10 mouse cellular contexts compared by ENCODE assay signal in genomic region chr7:135487423-135487822, GRCm38 (mm10). TPM values are rescaled to one million over a fixed set of nuclear protein-coding genes. Genes with fewer than 3 reads are reported as not detected.
DNase-seq lines count a peak whose midpoint lies in the region; ATAC-seq and TF ChIP-seq lines count a peak whose summit lies in the region.
"Had no signal": no experiment of that assay in that cellular context is flagged by ENCODE, and none has a peak within 500 bp of the region (broad histone marks: within the 10 kb centered on the region; RNA-seq: fewer than 3 reads in every experiment).

No protein-coding gene starts in this region.

- peaks cover 15% of the 10 kb centered on the region for H3K4me1 ChIP-seq in midbrain, embryonic 11.5 days (ENCODE audit: control insufficient read depth, insufficient read depth, low read length)
- peaks cover 30% of the 10 kb centered on the region for H3K4me1 ChIP-seq in midbrain, embryonic 13.5 days (replicated peaks)
- no peaks in the 10 kb centered on the region for H3K4me1 ChIP-seq in bone marrow, adult 2 months (ENCODE audit: control insufficient read depth, insufficient read depth, low read length)
- H3K4me1 ChIP-seq in embryonic facial prominence, embryonic 11.5 days (ENCODE audit: control insufficient read depth, insufficient read depth, low read length), result no peaks in the 10 kb centered on the region
- peaks cover 15% of the 10 kb centered on the region for H3K4me1 ChIP-seq in hindbrain, embryonic 12.5 days
- H3K4me1 ChIP-seq in limb, embryonic 14.5 days (ENCODE audit: control insufficient read depth, insufficient read depth, low read length), result peaks cover 4% of the 10 kb centered on the region; the same call in 1 of the 2 replicates

- H3K27me3 ChIP-seq in midbrain, embryonic 11.5 days (ENCODE audit: control insufficient read depth, insufficient read depth, low read length), result peaks cover 17% of the 10 kb centered on the region
- H3K27me3 ChIP-seq in midbrain, embryonic 13.5 days, result peaks cover 40% of the 10 kb centered on the region
- no peaks in the 10 kb centered on the region for H3K27me3 ChIP-seq in embryonic facial prominence, embryonic 11.5 days (ENCODE audit: control insufficient read depth, insufficient read depth, low read length)
- H3K27me3 ChIP-seq in hindbrain, embryonic 12.5 days, result peaks cover 28% of the 10 kb centered on the region
- H3K27me3 ChIP-seq in limb, embryonic 14.5 days (ENCODE audit: control insufficient read depth, insufficient read depth, low read length), result no peaks in the 10 kb centered on the region

- no peaks in the 10 kb centered on the region for H3K36me3 ChIP-seq in midbrain, embryonic 11.5 days (ENCODE audit: control insufficient read depth, insufficient read depth, low read length)
- no peaks in the 10 kb centered on the region for H3K36me3 ChIP-seq in midbrain, embryonic 13.5 days
- no peaks in the 10 kb centered on the region for H3K36me3 ChIP-seq in embryonic facial prominence, embryonic 11.5 days (replicated peaks; ENCODE audit: control insufficient read depth, insufficient read depth, low read depth, low read length)
- H3K36me3 ChIP-seq in hindbrain, embryonic 12.5 days, result no peaks in the 10 kb centered on the region
- no peaks in the 10 kb centered on the region for H3K36me3 ChIP-seq in limb, embryonic 14.5 days (ENCODE audit: control insufficient read depth, insufficient read depth, low read length)
- H3K36me3 ChIP-seq: midbrain, embryonic 12.5 days had no signal

- TF ChIP-seq CTCF in bone marrow, adult 2 months (IDR thresholded peaks at IDR 0.05; ENCODE audit: control insufficient read depth, insufficient read depth, low read length), result peak; percentile 79

- no peak for TF ChIP-seq POLR2A in bone marrow, adult 2 months (IDR thresholded peaks at IDR 0.05; ENCODE audit: borderline replicate concordance, control insufficient read depth, low read depth, low read length)
- no peak for TF ChIP-seq POLR2A in limb, embryonic 14.5 days (IDR thresholded peaks at IDR 0.05; ENCODE audit: borderline replicate concordance, extremely low read depth, insufficient read depth, insufficient read length)

- H3K4me3 ChIP-seq in midbrain, embryonic 11.5 days (ENCODE audit: low read depth, low read length), result no peak overlapping the region
- no peak overlapping the region for H3K4me3 ChIP-seq in midbrain, embryonic 13.5 days (replicated peaks)
- H3K4me3 ChIP-seq in bone marrow, adult 2 months (replicated peaks; ENCODE audit: control insufficient read depth, low read depth, low read length), result no peak overlapping the region
- H3K4me3 ChIP-seq in embryonic facial prominence, embryonic 11.5 days (ENCODE audit: low read depth, low read length), result no peak overlapping the region
- no peak overlapping the region for H3K4me3 ChIP-seq in hindbrain, embryonic 12.5 days
- H3K4me3 ChIP-seq in limb, embryonic 14.5 days (replicated peaks; ENCODE audit: low read length), result no peak overlapping the region
- H3K4me3 ChIP-seq: erythroblast, embryonic 14.5 days; midbrain, embryonic 12.5 days had no signal

- H3K27ac ChIP-seq in midbrain, embryonic 11.5 days (ENCODE audit: low read depth, low read length), result no peak overlapping the region
- H3K27ac ChIP-seq in midbrain, embryonic 13.5 days, result no peak overlapping the region
- H3K27ac ChIP-seq in bone marrow, adult 2 months (ENCODE audit: control insufficient read depth, insufficient read depth, low read depth, low read length, poor library complexity), result no peak overlapping the region
- no peak overlapping the region for H3K27ac ChIP-seq in embryonic facial prominence, embryonic 11.5 days (replicated peaks; ENCODE audit: low read depth, low read length)
- H3K27ac ChIP-seq in hindbrain, embryonic 12.5 days, result no peak overlapping the region
- H3K27ac ChIP-seq in limb, embryonic 14.5 days (replicated peaks; ENCODE audit: low read depth, low read length), result no peak overlapping the region
- H3K27ac ChIP-seq: midbrain, embryonic 12.5 days had no signal

- H3K9ac ChIP-seq in midbrain, embryonic 11.5 days (ENCODE audit: low read length), result no peak overlapping the region
- H3K9ac ChIP-seq in midbrain, embryonic 13.5 days (replicated peaks), result no peak overlapping the region
- H3K9ac ChIP-seq in embryonic facial prominence, embryonic 11.5 days (replicated peaks; ENCODE audit: low read length), result no peak overlapping the region
- H3K9ac ChIP-seq in hindbrain, embryonic 12.5 days, result no peak overlapping the region
- H3K9ac ChIP-seq in limb, embryonic 14.5 days (ENCODE audit: low read depth, low read length, severe bottlenecking), result no peak overlapping the region
- H3K9ac ChIP-seq: midbrain, embryonic 12.5 days had no signal

- H3K9me3 ChIP-seq in midbrain, embryonic 11.5 days (ENCODE audit: control insufficient read depth, low read length), result no peaks in the 10 kb centered on the region
- 0 out of 2 replicates have a peak, but pooled peaks cover 6% of the 10 kb centered on the region for H3K9me3 ChIP-seq in midbrain, embryonic 13.5 days
- H3K9me3 ChIP-seq in embryonic facial prominence, embryonic 11.5 days (replicated peaks; ENCODE audit: control insufficient read depth, low read length), result no peaks in the 10 kb centered on the region
- no peaks in the 10 kb centered on the region for H3K9me3 ChIP-seq in hindbrain, embryonic 12.5 days (replicated peaks)
- no peaks in the 10 kb centered on the region for H3K9me3 ChIP-seq in limb, embryonic 14.5 days (ENCODE audit: control insufficient read depth, low read length)
- H3K9me3 ChIP-seq: midbrain, embryonic 12.5 days had no signal

- H3K4me2 ChIP-seq in midbrain, embryonic 11.5 days, result no peak overlapping the region
- no peak overlapping the region for H3K4me2 ChIP-seq in midbrain, embryonic 13.5 days (replicated peaks)
- H3K4me2 ChIP-seq in embryonic facial prominence, embryonic 11.5 days (ENCODE audit: low read depth, low read length), result no peak overlapping the region
- no peak overlapping the region for H3K4me2 ChIP-seq in hindbrain, embryonic 12.5 days (replicated peaks)
- no peak overlapping the region for H3K4me2 ChIP-seq in limb, embryonic 14.5 days (replicated peaks; ENCODE audit: low read depth, low read length, severe bottlenecking)
- H3K4me2 ChIP-seq: midbrain, embryonic 12.5 days had no signal

- peak; percentile 99 for DNase-seq in midbrain, embryonic 11.5 days (ENCODE audit: low spot score, missing footprints)
- peak; percentile 88 for DNase-seq in embryonic facial prominence, embryonic 11.5 days (ENCODE audit: low spot score)
- DNase-seq in limb, embryonic 14.5 days (ENCODE audit: low spot score), result peak; percentile 63
- DNase-seq in thymus, postnatal 0 days (ENCODE audit: low spot score), result peak; percentile 65

- ATAC-seq in midbrain, embryonic 11.5 days (ENCODE audit: low FRiP score), result 0 out of 2 replicates have a peak, but pooled peaks have one; percentile 14
- ATAC-seq in midbrain, embryonic 13.5 days, result no peak; the same call in 1 of the 2 replicates
- ATAC-seq in embryonic facial prominence, embryonic 11.5 days (replicated peaks; ENCODE audit: insufficient number of reproducible peaks, low FRiP score, low TSS enrichment, low read depth), result no peak
- ATAC-seq in hindbrain, embryonic 12.5 days (ENCODE audit: low FRiP score), result 0 out of 2 replicates have a peak, but pooled peaks have one; percentile 33
- 0 out of 2 replicates have a peak, but pooled peaks have one; percentile 35 for ATAC-seq in limb, embryonic 14.5 days (ENCODE audit: low FRiP score, low read depth)
- peak; percentile 32; the same call in 1 of the 2 replicates for ATAC-seq in neutrophil, adult 5-6 weeks (ENCODE audit: extremely low read depth, insufficient number of reproducible peaks, low FRiP score, poor library complexity, severe bottlenecking)

- WGBS in midbrain, embryonic 11.5 days, result 22% methylated on average over 4 of the region's 4 CpGs
- 20% methylated on average over 4 of the region's 4 CpGs for WGBS in midbrain, embryonic 13.5 days
- WGBS in bone marrow, adult 2 months, result 20% methylated on average over 4 of the region's 4 CpGs
- WGBS in embryonic facial prominence, embryonic 11.5 days, result 24% methylated on average over 4 of the region's 4 CpGs
- WGBS in hindbrain, embryonic 12.5 days, result 20% methylated on average over 4 of the region's 4 CpGs
- 21% methylated on average over 4 of the region's 4 CpGs for WGBS in limb, embryonic 14.5 days

RNA-seq across cellular contexts. Expression of gene Clrn3, which starts 41.0 kb away (rescaled TPM):
- not detected in 2 replicates for polyA plus RNA-seq in midbrain, embryonic 11.5 days (2014; fragmentation: Nextera tagmentation; extraction: Ambion mirVana)
- not detected in 2 replicates for polyA plus RNA-seq in midbrain, embryonic 13.5 days (2015; fragmentation: Nextera tagmentation; extraction: Ambion mirVana)
- polyA plus RNA-seq in bone marrow, adult 2 months (2011; ENCODE audit: insufficient read depth, insufficient read length, low replicate concordance, missing spikeins), result not detected in 2 replicates
- not detected in 2 replicates for polyA plus RNA-seq in embryonic facial prominence, embryonic 11.5 days (2014; fragmentation: Nextera tagmentation; extraction: Ambion mirVana)
- polyA plus RNA-seq in hindbrain, embryonic 12.5 days (2016; fragmentation: Nextera tagmentation; extraction: Ambion mirVana), result not detected in 2 replicates
- 0.03 TPM in 1 of 2 replicates, not detected in the other for polyA plus RNA-seq in limb, embryonic 14.5 days (2012; rRNA removed)
- not detected in 2 replicates for polyA plus RNA-seq in limb, embryonic 14.5 days (2014; fragmentation: Nextera tagmentation; extraction: Ambion mirVana)
- total RNA-seq in neutrophil, adult 5-6 weeks (2017), result not detected in 2 replicates
- polyA plus RNA-seq in thymus, postnatal 0 days (2015; fragmentation: Nextera tagmentation; extraction: Ambion mirVana), result 0.13 and 0.46 TPM in 2 replicates
- polyA plus RNA-seq: erythroblast, embryonic 14.5 days; midbrain, embryonic 12.5 days had no signal

RNA-seq across cellular contexts. Expression of gene Ptpre, which starts 49.9 kb away (rescaled TPM):
- polyA plus RNA-seq in midbrain, embryonic 11.5 days (2014; fragmentation: Nextera tagmentation; extraction: Ambion mirVana), result 0.48 and 0.53 TPM in 2 replicates
- 3.7 and 4.4 TPM in 2 replicates for polyA plus RNA-seq in midbrain, embryonic 13.5 days (2015; fragmentation: Nextera tagmentation; extraction: Ambion mirVana)
- polyA plus RNA-seq in bone marrow, adult 2 months (2011; ENCODE audit: insufficient read depth, insufficient read length, low replicate concordance, missing spikeins), result 10.8 and 27.7 TPM in 2 replicates
- 1.0 and 1.2 TPM in 2 replicates for polyA plus RNA-seq in embryonic facial prominence, embryonic 11.5 days (2014; fragmentation: Nextera tagmentation; extraction: Ambion mirVana)
- polyA plus RNA-seq in hindbrain, embryonic 12.5 days (2016; fragmentation: Nextera tagmentation; extraction: Ambion mirVana), result 2.3 and 2.5 TPM in 2 replicates
- 3.0 and 3.2 TPM in 2 replicates for polyA plus RNA-seq in limb, embryonic 14.5 days (2012; rRNA removed)
- 3.6 and 4.1 TPM in 2 replicates for polyA plus RNA-seq in limb, embryonic 14.5 days (2014; fragmentation: Nextera tagmentation; extraction: Ambion mirVana)
- 112 and 113 TPM in 2 replicates for total RNA-seq in neutrophil, adult 5-6 weeks (2017)
- polyA plus RNA-seq in thymus, postnatal 0 days (2015; fragmentation: Nextera tagmentation; extraction: Ambion mirVana), result 12.7 and 17.3 TPM in 2 replicates

Comparison
In these comparisons a context has a peak if more than half of its experiments do, and no peak if none do; other contexts are left out.
1. ATAC-seq: peak in midbrain, embryonic 11.5 days (single experiment), hindbrain, embryonic 12.5 days (single experiment), limb, embryonic 14.5 days (single experiment) and neutrophil, adult 5-6 weeks (single experiment); none in midbrain, embryonic 13.5 days (single experiment) and embryonic facial prominence, embryonic 11.5 days (single experiment).
2. Peak in every context shown above with its lines, with median percentiles within 50 percentile points of each other: DNase-seq.